Mouse (Mus musculus): ENCODE measurements around the gene Abi3bp.

Abi3bp gene

GRCm38 (mm10) chr16:56503941-56504340, 26.3 kb downstream of the Abi3bp start:
- DNase-seq (ENCODE audit: low read depth, low spot score): no peak

- no peak for DNase-seq (ENCODE audit: low read depth, low spot score)
These were observed 40.3 kb downstream of the Abi3bp start for GRCm38 (mm10) chr16:56518024-56518423.

- no peak for DNase-seq (ENCODE audit: low read depth, low spot score)
These were observed 46.7 kb downstream of the Abi3bp start for GRCm38 (mm10) chr16:56524359-56524758.

- no peak for DNase-seq (ENCODE audit: low read depth, low spot score)
These were observed 48.8 kb downstream of the Abi3bp start for GRCm38 (mm10) chr16:56526482-56526881.

- no peak for DNase-seq (ENCODE audit: low read depth, low spot score)
These were observed 50.5 kb downstream of the Abi3bp start for GRCm38 (mm10) chr16:56528079-56528688.

- DNase-seq (ENCODE audit: low read depth, low spot score): no peak
These were observed 101.9 kb downstream of the Abi3bp start for GRCm38 (mm10) chr16:56579536-56579935.

DNA sequence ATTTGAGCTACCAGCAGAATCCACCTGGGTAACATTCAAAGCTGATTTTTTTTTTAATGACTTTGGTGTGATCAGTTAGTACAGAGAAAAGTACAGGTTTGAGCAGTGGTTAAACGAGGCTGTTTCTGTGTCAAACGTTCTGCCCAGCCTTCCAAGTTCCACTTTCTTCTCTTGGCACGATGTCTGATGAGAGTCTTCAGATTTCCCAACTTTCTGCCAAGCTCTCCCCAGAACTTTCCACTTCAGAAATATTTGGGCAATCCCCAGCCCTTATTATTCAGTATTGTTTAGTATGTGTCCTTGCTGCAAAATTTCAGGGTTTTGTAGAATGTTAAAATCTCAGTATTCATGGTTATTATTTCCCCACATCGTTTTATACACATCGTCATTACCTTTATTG, 115.9 kb downstream of the Abi3bp start:
- no peak for DNase-seq (ENCODE audit: low read depth, low spot score)

GRCm38 (mm10) chr16:56594866-56595265, 117.2 kb downstream of the Abi3bp start:
- no peak for DNase-seq (ENCODE audit: low read depth, low spot score)

- DNase-seq (ENCODE audit: low read depth, low spot score): no peak
These were observed 120.7 kb downstream of the Abi3bp start for GRCm38 (mm10) chr16:56598427-56598826.

GRCm38 (mm10) chr16:56602394-56602793, 124.7 kb downstream of the Abi3bp start:
- DNase-seq (ENCODE audit: low read depth, low spot score): no peak

- DNase-seq (ENCODE audit: low read depth, low spot score): no peak
These were observed 132.9 kb downstream of the Abi3bp start for GRCm38 (mm10) chr16:56610572-56610971.

- no peak for DNase-seq (ENCODE audit: low read depth, low spot score)
These were observed 133.6 kb downstream of the Abi3bp start for GRCm38 (mm10) chr16:56611096-56611867.

DNA sequence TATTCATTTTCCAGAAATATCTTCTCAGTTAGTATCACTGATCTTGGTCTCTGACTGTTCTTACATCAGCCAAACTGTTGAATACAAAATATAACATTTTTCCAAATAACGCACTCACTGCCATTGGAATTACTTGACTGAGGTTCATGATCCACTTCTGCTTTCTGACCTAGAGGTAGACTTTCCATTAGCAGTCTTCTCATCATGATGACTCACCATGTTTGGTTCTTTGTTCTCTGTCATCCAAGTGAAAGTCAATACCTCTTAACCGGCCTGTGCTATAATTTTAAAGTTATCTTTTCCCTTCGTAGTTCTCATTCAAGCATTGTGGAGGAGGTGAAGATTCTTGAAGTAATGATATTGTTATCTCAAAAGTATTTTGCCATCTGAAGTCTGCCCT, 160.9 kb downstream of the Abi3bp start:
- DNase-seq (ENCODE audit: low read depth, low spot score): no peak

- peak; percentile 11 for DNase-seq (ENCODE audit: low read depth, low spot score)
These were observed 167.6 kb downstream of the Abi3bp start for GRCm38 (mm10) chr16:56645251-56645650.

DNA sequence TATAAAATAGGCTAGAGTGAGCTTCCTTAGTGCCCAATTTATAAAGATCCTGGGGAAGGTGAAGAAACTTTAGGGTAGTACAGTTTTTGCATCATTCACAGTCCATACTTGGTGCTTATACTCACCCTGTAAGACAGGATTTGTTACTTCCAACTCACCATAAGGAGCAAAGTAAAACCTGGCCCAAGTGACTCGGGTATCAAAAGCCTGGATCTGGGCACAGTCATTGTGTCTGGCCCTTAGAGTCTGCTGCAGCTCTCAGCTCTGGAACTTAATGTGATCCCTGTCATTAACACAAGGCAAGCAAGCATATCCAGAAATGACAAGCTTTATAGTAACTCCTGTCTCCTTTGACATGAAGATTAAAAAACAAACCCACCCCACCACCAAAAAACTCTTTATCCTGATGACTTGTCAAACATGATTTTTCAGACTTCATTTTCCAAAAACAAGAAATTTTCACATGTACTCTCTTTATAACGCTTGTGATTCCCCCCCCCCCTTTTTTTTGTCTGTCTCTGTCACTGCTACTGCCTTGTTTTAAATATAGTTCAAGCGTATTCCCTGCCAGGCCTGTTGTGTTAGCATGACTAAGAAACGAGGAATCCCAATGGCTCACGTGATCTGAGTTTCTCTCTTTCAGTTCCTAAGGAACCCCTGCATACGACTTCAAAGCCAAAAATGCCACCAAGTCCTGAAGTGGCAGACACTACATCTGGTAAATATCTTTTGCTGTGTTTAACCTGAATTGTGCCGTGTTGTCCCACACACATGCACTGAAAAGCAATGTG, 168.9 kb downstream of the Abi3bp start:
- no peak for DNase-seq (ENCODE audit: low read depth, low spot score)

DNA sequence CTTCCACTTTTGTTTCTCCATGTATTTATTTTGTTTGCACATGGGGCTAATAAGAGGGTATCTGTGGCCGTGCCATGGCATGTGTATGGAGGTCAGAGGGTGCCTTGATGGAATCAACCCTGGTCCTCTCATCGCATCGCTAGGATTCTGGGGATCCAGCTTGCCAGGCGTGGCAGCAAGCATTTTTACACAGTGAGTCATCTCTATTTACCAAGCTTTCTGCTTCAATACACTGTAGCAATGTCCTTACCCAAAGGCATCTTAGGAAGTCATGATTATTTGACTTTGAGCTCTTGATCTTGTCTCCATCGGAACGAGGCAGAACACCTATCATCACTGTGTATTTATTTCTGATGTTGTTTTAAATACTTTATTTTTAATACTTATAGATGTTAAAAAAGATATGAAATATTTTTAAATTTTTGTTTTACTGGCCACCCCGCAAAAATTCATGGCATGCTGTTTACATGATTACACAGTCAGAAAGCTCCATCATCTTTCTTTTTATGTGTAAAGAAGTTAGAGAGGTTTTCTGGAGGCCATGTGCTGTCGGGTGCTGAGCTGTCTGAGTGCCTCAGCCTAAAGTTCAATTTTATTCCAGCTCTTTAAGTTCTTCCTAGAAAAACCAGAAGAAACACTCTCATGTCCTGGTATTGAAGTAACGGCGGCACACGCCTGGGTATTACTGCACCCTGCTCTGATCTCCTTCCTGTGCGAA, 177.7 kb downstream of the Abi3bp start:
- DNase-seq (ENCODE audit: low read depth, low spot score): no peak

- DNase-seq (ENCODE audit: low read depth, low spot score): no peak
These were observed 181.2 kb downstream of the Abi3bp start for GRCm38 (mm10) chr16:56658866-56659265.

GRCm38 (mm10) chr16:56669520-56669919, 191.8 kb downstream of the Abi3bp start:
- DNase-seq (ENCODE audit: low read depth, low spot score): no peak

- DNase-seq (ENCODE audit: low read depth, low spot score): no peak
These were observed 193.3 kb downstream of the Abi3bp start for GRCm38 (mm10) chr16:56670941-56671340.

DNA sequence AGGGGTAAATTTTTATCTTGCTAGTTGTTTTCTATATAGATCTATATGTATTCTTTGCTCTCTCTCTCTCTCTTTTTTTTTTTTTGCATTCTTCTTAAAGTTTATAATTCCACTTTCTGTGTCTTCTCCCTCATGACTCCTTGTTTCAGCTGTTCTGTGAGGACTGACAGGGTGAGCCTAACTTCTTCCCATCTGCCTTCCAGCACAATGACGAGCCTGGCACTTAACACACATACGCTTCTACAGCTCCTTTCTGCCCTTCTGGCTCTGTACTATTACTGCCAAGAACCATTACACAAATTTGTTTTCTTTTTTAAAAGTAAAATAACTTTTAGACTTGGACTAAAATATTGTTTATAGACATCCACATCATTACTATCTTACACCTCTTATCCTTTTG, 195.7 kb downstream of the Abi3bp start:
- no peak for DNase-seq (ENCODE audit: low read depth, low spot score)

DNA sequence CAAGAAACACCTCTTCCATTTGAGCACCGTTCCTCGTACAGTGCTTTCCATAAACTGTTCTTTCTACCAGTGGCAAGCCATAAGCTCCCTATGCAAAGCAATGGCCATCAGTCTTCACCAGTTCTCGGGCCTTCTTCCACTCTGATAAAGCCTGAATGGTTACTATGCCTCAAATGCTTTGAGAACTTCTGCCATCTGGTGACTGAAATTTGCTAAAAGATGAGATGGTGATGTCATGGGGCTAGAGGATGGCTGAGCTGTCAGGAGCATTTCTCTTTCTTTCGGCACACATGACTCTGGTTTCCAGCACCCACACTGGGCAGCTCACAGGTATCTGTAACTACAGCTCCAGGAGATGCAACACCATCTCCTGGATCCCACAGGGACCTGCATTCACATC, 199.5 kb downstream of the Abi3bp start:
- peak; percentile 20 for DNase-seq (ENCODE audit: low read depth, low spot score)
